Mouse (Mus musculus) stomach, adult 2 months (tissue): ENCODE measurements around the gene Wfdc11. TPM values are rescaled to one million over a fixed set of nuclear protein-coding genes. Genes with fewer than 3 reads are reported as not detected.

ENCODE experiments used
- polyA plus RNA-seq: library from polyadenylated mRNA; depleted of rRNA; stranded (reverse); fragments of >200 nt; gene quantifications from 2 replicates; pipeline ENCODE4 v1.2.3, GENCODE M21; 2012; rRNA removed

Gene Wfdc11
- polyA plus RNA-seq = not detected in 2 replicates

DNA sequence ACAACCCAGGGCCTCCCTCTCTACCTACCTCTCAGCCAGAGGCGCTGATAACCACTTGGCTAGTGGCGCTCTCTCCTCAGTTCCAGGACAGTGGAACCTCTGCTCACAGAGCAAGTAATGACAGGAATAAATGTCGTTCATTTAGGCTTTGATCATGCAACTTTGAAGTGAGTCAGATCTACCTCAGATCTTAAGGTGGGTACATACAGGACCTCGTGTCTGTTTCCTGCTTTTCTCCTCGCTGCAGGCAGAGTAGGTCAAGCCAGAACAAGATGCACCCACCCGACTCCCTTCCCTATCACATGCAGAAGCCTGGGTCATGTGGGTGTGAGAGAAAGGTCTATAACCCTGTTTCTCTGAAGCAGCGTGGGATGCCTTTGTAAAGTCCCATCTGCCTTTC is at the start of gene Wfdc11:
Wfdc11 (minus strand) TSS at position 101 of the 400 bp plus-strand sequence.

DNA sequence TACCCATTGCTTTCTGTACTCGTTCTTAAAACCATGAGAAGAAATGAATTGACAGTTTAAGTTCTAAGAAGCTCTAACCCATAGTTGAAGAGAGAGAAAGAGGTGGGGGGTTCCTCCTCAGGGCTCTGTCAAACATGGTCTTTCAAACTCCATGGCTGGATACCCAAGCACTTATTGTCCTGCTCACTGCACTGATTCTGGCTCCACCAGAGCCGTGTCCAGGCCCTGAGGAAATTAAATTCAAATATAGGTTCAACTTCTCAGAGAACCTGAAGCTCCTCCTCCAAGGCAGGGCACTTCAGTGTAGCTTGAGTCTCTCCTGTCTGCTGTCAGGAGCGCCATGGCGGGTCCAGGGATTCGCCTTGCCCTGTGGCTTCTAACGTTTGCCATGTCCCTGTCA is 41.1 kb upstream of the Wfdc11 start, which contains the start of gene Spint5:
Spint5 (plus strand) TSS at position 301 of the 400 bp plus-strand sequence.

DNA sequence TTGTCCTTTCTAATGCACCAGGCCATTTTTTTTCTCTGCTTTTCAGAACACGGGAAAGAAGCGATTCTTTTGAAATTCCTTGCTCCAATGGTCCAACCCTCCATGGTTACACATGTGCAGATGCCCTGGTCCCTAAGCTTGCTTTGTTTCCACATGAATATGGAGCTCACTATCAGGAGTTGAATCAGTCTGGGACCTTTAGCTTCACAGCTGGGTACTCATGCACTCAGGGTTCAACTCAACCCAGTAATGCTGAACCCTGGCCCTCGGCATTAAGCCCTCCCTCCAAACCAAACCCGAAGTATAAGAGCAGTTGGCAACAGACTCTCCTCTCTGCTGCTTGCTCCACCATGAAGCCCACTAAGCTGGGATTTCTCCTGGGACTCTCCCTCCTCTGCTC is 24.3 kb upstream of the Wfdc11 start, which contains the start of gene Spint4:
Spint4 (plus strand) TSS at position 301 of the 400 bp plus-strand sequence.

DNA sequence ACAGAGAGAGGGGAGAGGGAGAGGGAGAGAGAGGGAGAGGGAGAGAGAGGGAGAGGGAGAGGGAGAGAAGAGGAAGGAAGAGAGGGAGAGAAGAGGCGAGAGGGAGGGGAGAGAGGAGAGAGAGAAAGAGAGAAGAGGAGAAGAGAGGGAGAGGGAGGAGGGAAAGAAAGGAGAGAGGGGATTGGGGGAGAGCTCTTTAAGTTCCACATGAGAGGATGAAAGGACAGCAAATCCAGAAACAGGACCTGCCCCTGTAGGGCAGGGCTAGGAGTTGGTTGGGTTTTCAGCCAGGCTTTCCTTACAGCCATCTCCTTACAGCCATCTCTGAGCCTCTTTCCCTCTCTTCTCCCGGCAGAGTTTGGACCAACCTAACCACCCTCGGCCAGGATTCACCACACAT is 10.9 kb upstream of the Wfdc11 start, which contains the start of gene Wfdc13:
Wfdc13 (plus strand) TSS at position 301 of the 400 bp plus-strand sequence.

DNA sequence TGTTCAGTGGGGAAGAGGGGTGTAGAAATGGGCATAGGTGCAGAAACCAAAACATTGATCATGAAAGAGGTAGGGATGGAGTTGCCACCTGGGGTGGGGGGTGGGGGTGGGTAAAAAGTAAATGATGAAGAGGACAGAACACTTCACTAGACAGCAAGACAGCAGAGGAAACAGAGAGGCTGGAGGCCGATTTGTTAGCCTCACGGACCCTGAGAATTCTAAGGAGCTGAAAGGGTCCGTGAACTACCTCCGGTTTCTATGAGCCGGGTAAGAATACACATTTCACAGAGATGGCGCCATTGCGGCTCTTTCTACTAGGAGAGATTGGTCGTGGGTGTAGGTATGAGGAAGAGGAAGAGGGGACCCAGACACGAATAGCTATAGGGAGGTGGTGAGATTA is 17.4 kb downstream of the Wfdc11 start, which contains the start of gene Wfdc9:
Wfdc9 (minus strand) TSS at position 101 of the 400 bp plus-strand sequence.

DNA sequence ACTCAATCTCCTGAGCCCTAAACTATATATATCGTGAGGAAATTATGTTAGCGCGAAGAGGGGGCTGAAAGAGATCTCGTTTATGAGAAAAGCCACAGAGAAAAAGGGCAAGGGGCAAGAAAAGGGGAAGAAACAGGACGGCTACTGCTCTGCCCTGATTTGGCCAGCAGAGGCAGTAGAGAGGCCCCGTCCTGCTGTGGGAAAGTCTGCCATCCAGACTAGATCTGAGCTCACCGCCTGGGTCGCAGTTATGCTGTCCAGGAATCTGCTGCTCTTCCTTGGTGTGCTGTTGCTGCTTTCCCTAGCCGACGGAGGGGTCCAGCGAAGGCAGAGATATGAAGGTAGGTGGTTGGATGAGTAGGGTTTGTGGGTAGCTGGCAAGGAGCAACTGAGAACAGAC is 18.0 kb downstream of the Wfdc11 start, which contains the start of gene Wfdc10:
Wfdc10 (plus strand) TSS at position 189 of the 400 bp plus-strand sequence.

DNA sequence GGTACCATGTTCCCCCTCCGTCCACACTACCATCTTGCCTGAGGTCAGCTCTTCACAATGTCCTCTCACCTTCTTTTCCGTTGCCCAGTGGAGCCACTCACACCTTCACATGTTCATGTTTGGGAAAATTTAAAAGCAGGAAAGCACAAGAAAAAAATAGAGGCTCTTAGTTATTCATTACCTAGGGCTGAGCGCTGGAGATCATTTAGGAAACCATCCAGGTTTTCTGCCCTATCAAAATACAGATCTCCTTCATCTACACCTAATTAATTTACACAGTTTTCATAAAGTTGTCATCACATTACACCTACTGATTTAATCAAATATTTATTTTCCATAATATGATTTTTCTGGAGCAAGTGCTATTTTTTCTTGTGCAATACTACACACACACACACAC is 35.2 kb downstream of the Wfdc11 start, which contains the start of gene Wfdc16:
Wfdc16 (minus strand) TSS at position 101 of the 400 bp plus-strand sequence.

DNA sequence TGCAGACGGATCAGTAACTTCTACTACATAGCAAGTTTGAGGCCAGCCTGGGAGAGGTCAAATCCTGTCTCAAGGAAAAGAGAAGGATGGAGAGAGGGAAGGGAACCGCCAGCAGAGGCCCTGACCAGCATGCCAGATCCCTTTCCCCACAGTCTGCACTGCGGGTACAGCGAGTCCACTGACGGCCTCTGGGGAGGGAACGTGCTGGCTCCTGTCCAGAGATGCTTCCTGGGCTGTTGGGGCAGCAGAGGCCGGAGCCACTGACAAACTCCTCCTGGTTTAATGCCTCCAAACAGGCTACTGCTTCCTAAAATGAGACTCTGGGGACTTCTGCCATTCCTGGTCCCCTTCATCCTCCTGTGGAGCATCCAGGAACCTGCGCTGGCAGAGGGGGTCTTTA is 60.4 kb downstream of the Wfdc11 start, which contains the start of the genes Wfdc6b and Wfdc8:
Wfdc6b (plus strand) TSS at position 52 of the 400 bp plus-strand sequence.
Wfdc8 (minus strand) TSS at position 156 of the 400 bp plus-strand sequence.

Other genes with a start within 250 kb of the Wfdc11 start
- gene Sdc4, start 230.2 kb downstream of the Wfdc11 start, polyA plus RNA-seq = 34.9 and 37.0 TPM in 2 replicates
- 71.4 and 132 TPM in 2 replicates for gene Sys1, start 217.1 kb downstream of the Wfdc11 start, polyA plus RNA-seq
- 31.3 and 46.5 TPM in 2 replicates for gene Gm20458, start 213.1 kb downstream of the Wfdc11 start, polyA plus RNA-seq
- gene Trp53tg5, start 200.4 kb downstream of the Wfdc11 start, polyA plus RNA-seq = not detected in 2 replicates
- 27.2 and 65.5 TPM in 2 replicates for gene Dbndd2, start 188.0 kb downstream of the Wfdc11 start, polyA plus RNA-seq
- 90.3 and 138 TPM in 2 replicates for gene Pigt, start 176.6 kb downstream of the Wfdc11 start, polyA plus RNA-seq
- 41.0 and 51.1 TPM in 2 replicates for gene Wfdc2, start 111.7 kb downstream of the Wfdc11 start, polyA plus RNA-seq
- gene Spint3, start 100.6 kb downstream of the Wfdc11 start, polyA plus RNA-seq = 0.43 TPM in 1 of 2 replicates, not detected in the other
- gene Wfdc6a, start 88.6 kb downstream of the Wfdc11 start, polyA plus RNA-seq = 0.08 and 0.14 TPM in 2 replicates
- gene Eppin, start 80.5 kb downstream of the Wfdc11 start, polyA plus RNA-seq = 0.19 TPM in 1 of 2 replicates, not detected in the other
- gene Wfdc6b, start 60.6 kb downstream of the Wfdc11 start, polyA plus RNA-seq = 0.11 TPM in 1 of 2 replicates, not detected in the other
- gene Wfdc8, start 60.5 kb downstream of the Wfdc11 start, polyA plus RNA-seq = 0.26 TPM in 1 of 2 replicates, not detected in the other
- gene Wfdc16, start 35.3 kb downstream of the Wfdc11 start, polyA plus RNA-seq = 0.09 TPM in 1 of 2 replicates, not detected in the other
- 0.30 and 3.4 TPM in 2 replicates for gene Wfdc10, start 18.0 kb downstream of the Wfdc11 start, polyA plus RNA-seq
- gene Wfdc9, start 17.5 kb downstream of the Wfdc11 start, polyA plus RNA-seq = not detected in 2 replicates
- gene Wfdc13, start 11.0 kb upstream of the Wfdc11 start, polyA plus RNA-seq = 0.75 and 2.0 TPM in 2 replicates
- gene Spint4, start 24.4 kb upstream of the Wfdc11 start, polyA plus RNA-seq = 0.20 TPM in 1 of 2 replicates, not detected in the other
- gene Spint5, start 41.2 kb upstream of the Wfdc11 start, polyA plus RNA-seq = not detected in 2 replicates
- gene Wfdc3, start 71.8 kb upstream of the Wfdc11 start, polyA plus RNA-seq = 0.22 TPM in 1 of 2 replicates, not detected in the other
- gene Dnttip1, start 71.9 kb upstream of the Wfdc11 start, polyA plus RNA-seq = 9.0 and 25.3 TPM in 2 replicates
- gene Ube2c, start 95.8 kb upstream of the Wfdc11 start, polyA plus RNA-seq = 31.9 and 34.3 TPM in 2 replicates
- gene Tnnc2, start 105.9 kb upstream of the Wfdc11 start, polyA plus RNA-seq = 33.7 and 34.0 TPM in 2 replicates
- gene Snx21, start 111.7 kb upstream of the Wfdc11 start, polyA plus RNA-seq = 15.0 and 20.3 TPM in 2 replicates
- 37.1 and 48.4 TPM in 2 replicates for gene Acot8, start 130.8 kb upstream of the Wfdc11 start, polyA plus RNA-seq
- 0.58 and 1.1 TPM in 2 replicates for gene Zswim3, start 131.0 kb upstream of the Wfdc11 start, polyA plus RNA-seq
- gene Zswim1, start 148.6 kb upstream of the Wfdc11 start, polyA plus RNA-seq = 8.0 and 8.1 TPM in 2 replicates
- not detected in 2 replicates for gene Spata25, start 154.4 kb upstream of the Wfdc11 start, polyA plus RNA-seq
- gene Ctsa, start 158.8 kb upstream of the Wfdc11 start, polyA plus RNA-seq = 97.4 and 104 TPM in 2 replicates
- 3.4 and 4.2 TPM in 2 replicates for gene Neurl2, start 159.4 kb upstream of the Wfdc11 start, polyA plus RNA-seq
- gene Pltp, start 183.6 kb upstream of the Wfdc11 start, polyA plus RNA-seq = 43.0 and 47.2 TPM in 2 replicates
- gene Pcif1, start 205.2 kb upstream of the Wfdc11 start, polyA plus RNA-seq = 30.9 and 37.6 TPM in 2 replicates
- gene Zfp335, start 237.7 kb upstream of the Wfdc11 start, polyA plus RNA-seq = 16.7 and 17.1 TPM in 2 replicates